In the genomic region with DNA sequence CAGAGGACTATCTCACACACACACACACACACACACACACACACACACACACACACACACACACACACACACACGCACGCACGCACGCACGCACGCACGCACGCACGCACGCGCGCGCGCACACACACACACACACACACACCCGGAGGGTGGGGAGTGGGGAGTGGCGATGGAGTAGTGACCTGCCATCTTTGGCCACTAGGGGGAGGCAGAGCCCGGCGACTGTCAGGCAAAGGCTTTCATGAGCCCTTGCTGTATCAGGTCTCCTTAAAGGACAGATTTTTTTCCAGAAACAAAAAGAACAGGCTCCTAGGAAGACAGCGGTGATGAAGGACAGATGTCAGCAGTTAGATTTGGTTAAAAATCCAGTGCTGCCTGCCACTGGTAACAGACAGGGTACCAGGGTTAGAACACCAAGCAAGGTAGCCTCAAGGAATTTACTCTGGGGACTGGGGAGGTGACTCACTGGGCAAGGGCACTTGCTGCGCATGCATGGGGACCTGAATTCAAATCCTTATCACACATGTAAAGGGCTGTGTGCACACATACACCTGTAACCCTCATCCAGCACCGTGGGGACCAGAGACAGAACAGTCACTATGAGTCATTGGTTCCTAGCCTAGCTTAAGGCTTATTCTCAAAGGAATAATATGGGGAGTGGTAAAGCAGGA, we compare ENCODE assay signal across 7 mouse cellular contexts. TPM values are rescaled to one million over a fixed set of nuclear protein-coding genes. Genes with fewer than 3 reads are reported as not detected.
DNase-seq lines count a peak whose midpoint lies in the region; ATAC-seq lines count a peak whose summit lies in the region.

No protein-coding gene starts in this region.

- H3K36me3 ChIP-seq in limb, embryonic 10.5 days: no peaks in the 10 kb centered on the region
- H3K36me3 ChIP-seq in midbrain, embryonic 13.5 days: no peaks in the 10 kb centered on the region

- H3K4me2 ChIP-seq in midbrain, embryonic 13.5 days (replicated peaks): no peak overlapping the region

- no peaks in the 10 kb centered on the region for H3K9me3 ChIP-seq in limb, embryonic 10.5 days (replicated peaks)
- no peaks in the 10 kb centered on the region for H3K9me3 ChIP-seq in midbrain, embryonic 13.5 days

- no peak overlapping the region for H3K9ac ChIP-seq in midbrain, embryonic 13.5 days (replicated peaks)

- no peak overlapping the region for H3K27ac ChIP-seq in limb, embryonic 10.5 days
- no peak overlapping the region for H3K27ac ChIP-seq in midbrain, embryonic 13.5 days

- DNase-seq in adrenal gland, adult 18-20 months (ENCODE audit: low spot score in 2 of 2): peak; percentile 74 to 79
- DNase-seq in gastrocnemius, adult 8-10 months (ENCODE audit: low spot score in 2 of 2): peak; percentile 55 to 60
- DNase-seq in kidney, adult 18-20 months: peak; percentile 69
- DNase-seq in limb, embryonic 10.5 days (ENCODE audit: low spot score): peak; percentile 89
- peak; percentile 24 for DNase-seq in spleen, adult 12 weeks (ENCODE audit: low spot score)

- peak; percentile 63 for ATAC-seq in common myeloid progenitor, adult 5-6 weeks (replicated peaks; ENCODE audit: low read depth, poor library complexity, severe bottlenecking)
- peak; percentile 73 for ATAC-seq in midbrain, embryonic 13.5 days

- H3K27me3 ChIP-seq in limb, embryonic 10.5 days (ENCODE audit: low read depth, poor library complexity, severe bottlenecking): no peaks in the 10 kb centered on the region
- no peaks in the 10 kb centered on the region for H3K27me3 ChIP-seq in midbrain, embryonic 13.5 days

- H3K4me1 ChIP-seq in limb, embryonic 10.5 days: no peaks in the 10 kb centered on the region
- H3K4me1 ChIP-seq in midbrain, embryonic 13.5 days (replicated peaks): no peaks in the 10 kb centered on the region

- 30% methylated on average over 20 of the region's 21 CpGs for WGBS in limb, embryonic 10.5 days
- 18% methylated on average over 19 of the region's 21 CpGs for WGBS in midbrain, embryonic 13.5 days

- no peak overlapping the region for H3K4me3 ChIP-seq in limb, embryonic 10.5 days
- no peak overlapping the region for H3K4me3 ChIP-seq in midbrain, embryonic 13.5 days (replicated peaks)

RNA-seq across cellular contexts. Expression of a gene that starts 6.6 kb away (rescaled TPM):
- total RNA-seq in adrenal gland, adult 18-20 months (2021): 1 to 10 TPM; 3.4 to 5.4 TPM
- not detected in 2 replicates for total RNA-seq in common myeloid progenitor, adult 5-6 weeks (2017)
- total RNA-seq in gastrocnemius, adult 8-10 months (2022): 1 to 10 TPM in 3 of 4 experiments, under 1 TPM in 1; 0.75 to 1.2 (median 1.1) TPM
- 1.8 and 2.6 TPM in 2 replicates for polyA plus RNA-seq in limb, embryonic 10.5 days (2016; fragmentation: Nextera tagmentation; extraction: Ambion mirVana)
- polyA plus RNA-seq in midbrain, embryonic 13.5 days (2015; fragmentation: Nextera tagmentation; extraction: Ambion mirVana): 10.6 and 12.5 TPM in 2 replicates

RNA-seq across cellular contexts. Expression of a gene that starts 27.7 kb away (rescaled TPM):
- total RNA-seq in adrenal gland, adult 18-20 months (2021): under 1 TPM; 0.10 TPM
- total RNA-seq in common myeloid progenitor, adult 5-6 weeks (2017): not detected in 2 replicates
- under 1 TPM in 1 of 4 experiments, not detected in 3; 0.12 TPM for total RNA-seq in gastrocnemius, adult 8-10 months (2022)
- 0.06 and 0.16 TPM in 2 replicates for polyA plus RNA-seq in limb, embryonic 10.5 days (2016; fragmentation: Nextera tagmentation; extraction: Ambion mirVana)
- 0.12 and 0.21 TPM in 2 replicates for polyA plus RNA-seq in midbrain, embryonic 13.5 days (2015; fragmentation: Nextera tagmentation; extraction: Ambion mirVana)

RNA-seq across cellular contexts. Expression of a gene that starts 51.1 kb away (rescaled TPM):
- total RNA-seq in adrenal gland, adult 18-20 months (2021): 10 to 100 TPM; 46.2 to 55.8 TPM
- not detected in 2 replicates for total RNA-seq in common myeloid progenitor, adult 5-6 weeks (2017)
- total RNA-seq in gastrocnemius, adult 8-10 months (2022): under 1 TPM in 1 of 4 experiments, not detected in 3; 0.40 TPM
- polyA plus RNA-seq in limb, embryonic 10.5 days (2016; fragmentation: Nextera tagmentation; extraction: Ambion mirVana): 0.09 and 0.28 TPM in 2 replicates
- 22.0 and 25.0 TPM in 2 replicates for polyA plus RNA-seq in midbrain, embryonic 13.5 days (2015; fragmentation: Nextera tagmentation; extraction: Ambion mirVana)

Comparison
In these comparisons a context has a peak if more than half of its experiments do, and no peak if none do; other contexts are left out.
1. DNase-seq: peak in every context shown above with its lines; median percentile 89 in limb, embryonic 10.5 days; 76 in adrenal gland, adult 18-20 months; 69 in kidney, adult 18-20 months; 58 in gastrocnemius, adult 8-10 months; 24 in spleen, adult 12 weeks.
2. RNA of a gene that starts 51.1 kb away (total RNA-seq): 46.2 to 55.8 TPM in adrenal gland, adult 18-20 months; not detected in common myeloid progenitor, adult 5-6 weeks and 0.40 TPM in gastrocnemius, adult 8-10 months; every median in the first group is over 10 times any median in the second.